Mouse (Mus musculus) MEL (cell line): ENCODE results near the gene Sec16b.

Source experiments
- CTCF ChIP-seq, 3 experiments: IDR thresholded peaks in 2 of 3; conservative IDR thresholded peaks in 1 of 3; 2 replicates each; pipeline ENCODE4 v1.5.1; 2011 to 2012; ENCODE audit warnings: low read length in 3 of 3, low read depth in 2 of 3, mild to moderate bottlenecking in 2 of 3, improper control_type of control experiment in 1 of 3, inconsistent platforms in 1 of 3, mixed read lengths in 1 of 3, moderate library complexity in 1 of 3; ENCODE audit not compliant: control insufficient read depth in 1 of 3, insufficient read depth in 1 of 3, poor library complexity in 1 of 3, severe bottlenecking in 1 of 3
- ZMIZ1 ChIP-seq: IDR thresholded peaks from 2 replicates; pipeline ENCODE4 v1.6.1; 2012; ENCODE audit warnings: low read depth, mild to moderate bottlenecking, inconsistent platforms, low read length, improper control_type of control experiment, moderate library complexity

- TF ChIP-seq CTCF (IDR thresholded peaks at IDR 0.05 in 2 of 3, conservative IDR thresholded peaks at IDR 0.05 in 1 of 3; ENCODE audit: control insufficient read depth in 1 of 3, insufficient read depth in 1 of 3, low read depth in 2 of 3, low read length in 3 of 3, poor library complexity in 1 of 3, severe bottlenecking in 1 of 3) (peak; percentile 41 to 65 (median 53)), ZMIZ1 (no peak)
These were observed 51.6 kb downstream of the Sec16b start for GRCm38 (mm10) chr1:157558145-157558544.
